Mouse (Mus musculus) monocyte, adult 5-6 weeks (primary cell): Measurements from ENCODE around the gene Slit3. TPM values are rescaled to one million over a fixed set of nuclear protein-coding genes. Genes with fewer than 3 reads are reported as not detected.

Experiments used
- ATAC-seq: fragments of 153-309, 156-312 bp; replicated peaks from 2 replicates; pipeline ENCODE4 v1.8.0; 2017; ENCODE audit warnings: mild to moderate bottlenecking; ENCODE audit not compliant: low TSS enrichment, insufficient number of reproducible peaks, severe bottlenecking, poor library complexity, low FRiP score
- total RNA-seq: library from RNA; stranded (forward); fragments of 200-1000, 200-491, 200-594 nt; gene quantifications from 3 replicates; pipeline ENCODE4 v1.2.3, GENCODE M21; 2017

Slit3 gene
- total RNA-seq, 1 experiment from 2014 or later, result not detected

DNA sequence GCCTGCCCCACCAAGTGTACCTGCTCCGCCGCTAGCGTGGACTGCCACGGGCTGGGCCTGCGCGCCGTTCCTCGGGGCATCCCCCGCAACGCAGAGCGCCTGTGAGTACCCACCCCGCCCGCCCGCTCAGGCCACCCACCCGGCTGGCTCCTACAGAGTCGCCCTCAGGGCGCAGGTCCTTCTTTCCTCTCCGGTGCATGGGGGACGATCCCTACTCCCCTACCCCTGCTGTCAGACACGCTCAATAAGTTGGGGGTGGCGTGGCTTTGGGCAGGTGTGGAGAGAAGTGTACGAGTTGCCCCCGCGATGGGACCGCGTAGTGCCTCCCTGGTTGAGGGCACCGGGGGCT, 561 bp downstream of the Slit3 start:
- ATAC-seq, result no peak

DNA sequence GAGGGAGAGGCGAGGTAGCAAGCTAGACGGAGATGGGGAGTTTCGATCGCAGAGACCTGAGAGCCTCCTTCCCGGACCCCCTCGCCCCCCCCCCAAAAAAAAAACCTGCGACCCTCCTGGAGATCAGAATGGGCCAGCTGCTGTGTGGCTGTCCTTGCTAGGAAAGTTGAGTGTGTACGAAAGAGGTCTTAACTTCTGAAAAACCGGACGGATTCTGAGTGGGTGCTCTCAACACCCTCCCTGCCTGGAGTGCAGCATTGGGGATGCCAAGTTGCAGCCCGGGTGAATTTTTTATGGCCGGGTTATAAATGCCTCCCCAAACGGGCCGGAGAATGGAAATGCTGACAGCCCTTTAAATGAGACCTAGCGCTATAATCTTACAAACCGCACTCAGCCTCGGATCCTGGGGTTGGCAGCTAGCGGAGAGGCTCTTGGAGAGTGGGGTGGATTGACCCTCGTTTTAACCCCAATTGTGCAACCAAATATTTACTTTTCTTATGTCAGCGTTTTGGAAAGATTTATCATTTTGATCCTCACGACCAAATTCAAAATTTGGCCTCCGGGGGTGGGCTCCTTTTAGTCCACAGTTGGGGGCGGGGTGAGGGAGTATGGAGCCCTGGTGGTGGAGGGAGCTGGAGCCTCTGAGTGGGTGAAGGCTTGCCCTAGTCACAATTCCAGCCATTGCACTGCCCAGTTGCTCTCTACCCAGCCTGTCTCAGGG, 1.2 kb downstream of the Slit3 start:
- no peak for ATAC-seq

DNA sequence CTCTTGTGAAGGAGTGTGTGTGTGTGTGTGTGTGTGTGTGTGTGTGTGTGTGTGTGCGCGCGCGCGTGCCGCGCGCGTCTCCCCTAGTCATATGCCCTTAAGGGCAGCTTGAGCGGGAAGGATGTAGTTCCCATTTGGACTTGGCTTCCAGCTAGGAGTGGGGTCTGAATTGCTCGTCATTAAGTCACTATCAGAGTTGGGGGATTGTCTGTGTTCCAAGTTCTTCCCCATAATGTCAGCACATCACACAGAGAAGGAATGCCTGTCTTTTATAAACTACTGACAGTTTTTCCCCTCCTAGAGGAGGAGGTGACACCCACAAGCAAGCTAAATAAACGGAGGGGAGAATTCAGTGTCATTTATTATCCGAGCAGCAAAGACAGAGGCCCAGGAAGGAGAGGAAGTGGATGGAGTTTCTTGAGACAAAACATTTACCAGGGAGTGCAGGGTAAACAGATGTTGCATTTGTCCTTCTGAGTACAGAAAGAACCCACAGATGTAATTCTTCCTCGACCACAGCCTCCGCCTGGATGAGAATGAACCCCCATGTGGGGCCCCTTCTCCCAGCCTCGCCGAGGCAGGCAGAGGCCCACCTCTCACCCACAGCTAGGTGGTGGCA, 3.6 kb downstream of the Slit3 start:
- ATAC-seq, result no peak

DNA sequence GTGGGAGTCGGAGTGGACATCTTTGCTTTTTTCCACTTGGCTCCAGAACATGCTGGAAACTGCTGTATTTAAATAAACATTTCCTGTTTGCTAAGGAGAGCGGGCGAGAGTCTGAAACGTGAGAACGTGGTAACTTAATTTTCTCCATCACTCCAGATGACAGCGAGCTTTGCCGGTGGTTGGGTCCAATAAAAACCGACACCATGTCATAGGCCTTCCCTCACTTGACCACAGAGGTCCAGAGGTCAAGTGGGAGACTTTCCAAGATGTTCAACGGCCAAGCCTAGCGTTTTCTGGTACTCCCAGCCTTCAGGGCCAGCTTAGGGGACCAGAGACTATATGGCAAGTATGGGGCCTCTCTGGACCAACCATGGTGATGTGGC, 4.1 kb downstream of the Slit3 start:
- no peak for ATAC-seq

DNA sequence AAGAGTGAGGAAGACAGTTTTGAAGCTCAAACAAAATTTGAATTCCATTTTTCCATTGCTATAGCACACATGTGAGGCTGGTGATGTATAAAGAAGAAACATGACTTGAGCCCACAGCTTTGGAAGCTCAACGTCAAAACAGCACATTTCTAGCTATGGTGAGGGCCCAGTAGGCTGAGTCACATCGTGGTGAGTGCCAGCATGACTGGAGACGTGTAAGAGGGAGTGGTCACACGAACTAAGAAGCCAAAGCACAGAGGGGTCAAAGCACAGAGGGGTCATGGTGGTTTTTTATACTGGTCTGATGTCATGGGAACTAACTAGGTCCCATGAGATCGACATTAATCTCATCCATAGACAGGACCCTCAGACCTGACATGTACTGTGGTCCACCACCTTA, 10.7 kb downstream of the Slit3 start:
- no peak for ATAC-seq

DNA sequence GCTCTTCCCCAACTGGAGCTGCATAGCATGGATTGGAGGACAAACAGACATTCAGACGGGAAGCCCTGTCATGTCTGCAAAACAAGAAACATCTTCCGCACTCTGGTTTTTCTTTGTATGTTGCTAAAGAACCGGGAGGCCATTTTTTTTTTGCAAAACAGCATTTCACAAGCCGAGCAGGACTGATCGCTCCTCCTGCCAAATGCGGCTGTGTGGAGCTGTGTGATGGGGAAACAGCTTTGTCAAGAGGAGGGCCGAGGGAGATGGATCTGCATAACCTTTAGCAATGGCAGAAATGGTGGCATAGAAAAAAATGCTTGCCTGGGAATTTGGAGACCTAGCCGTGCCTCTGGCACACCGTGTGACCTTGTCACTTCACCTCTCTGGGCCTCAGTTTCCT, 15.6 kb downstream of the Slit3 start:
- ATAC-seq, result no peak

DNA sequence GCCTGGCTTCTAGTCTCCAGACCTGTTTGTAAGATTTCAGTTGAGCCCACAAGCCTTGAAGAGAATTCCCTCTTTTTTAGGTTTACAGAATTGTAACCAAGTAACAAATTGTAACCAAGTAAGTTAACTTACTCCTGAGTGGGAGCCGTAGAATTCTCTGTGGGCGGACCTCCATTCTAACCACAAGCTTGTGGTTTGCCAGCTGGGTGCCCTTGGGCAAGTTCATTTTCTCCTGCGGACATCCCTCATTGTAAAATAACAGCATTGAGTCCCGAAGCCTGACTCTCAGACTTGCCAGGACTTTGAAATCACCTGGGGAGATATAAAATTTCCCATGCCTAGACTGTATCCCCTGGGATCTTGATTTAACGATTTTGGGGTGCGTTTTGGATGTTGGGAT, 19.1 kb downstream of the Slit3 start:
- no peak for ATAC-seq

DNA sequence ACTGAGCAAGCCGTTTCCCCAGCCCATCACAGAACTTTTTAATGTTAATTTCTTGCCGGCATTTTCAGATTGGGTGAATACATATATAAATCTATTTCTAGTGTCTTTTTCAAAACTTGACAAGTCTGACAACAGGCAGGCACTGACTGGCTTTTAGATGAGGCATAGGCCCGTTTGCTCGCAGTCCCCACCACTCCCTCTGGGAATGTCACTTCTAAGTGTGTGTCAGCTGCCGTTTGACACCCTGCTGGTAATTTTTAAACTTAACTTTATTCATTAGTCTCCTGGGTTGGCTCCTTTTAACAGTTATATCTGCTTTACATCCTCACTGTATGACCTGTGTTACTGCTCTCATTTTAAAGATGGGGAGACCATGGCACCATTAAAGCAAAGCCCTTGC, 21.2 kb downstream of the Slit3 start:
- no peak for ATAC-seq

DNA sequence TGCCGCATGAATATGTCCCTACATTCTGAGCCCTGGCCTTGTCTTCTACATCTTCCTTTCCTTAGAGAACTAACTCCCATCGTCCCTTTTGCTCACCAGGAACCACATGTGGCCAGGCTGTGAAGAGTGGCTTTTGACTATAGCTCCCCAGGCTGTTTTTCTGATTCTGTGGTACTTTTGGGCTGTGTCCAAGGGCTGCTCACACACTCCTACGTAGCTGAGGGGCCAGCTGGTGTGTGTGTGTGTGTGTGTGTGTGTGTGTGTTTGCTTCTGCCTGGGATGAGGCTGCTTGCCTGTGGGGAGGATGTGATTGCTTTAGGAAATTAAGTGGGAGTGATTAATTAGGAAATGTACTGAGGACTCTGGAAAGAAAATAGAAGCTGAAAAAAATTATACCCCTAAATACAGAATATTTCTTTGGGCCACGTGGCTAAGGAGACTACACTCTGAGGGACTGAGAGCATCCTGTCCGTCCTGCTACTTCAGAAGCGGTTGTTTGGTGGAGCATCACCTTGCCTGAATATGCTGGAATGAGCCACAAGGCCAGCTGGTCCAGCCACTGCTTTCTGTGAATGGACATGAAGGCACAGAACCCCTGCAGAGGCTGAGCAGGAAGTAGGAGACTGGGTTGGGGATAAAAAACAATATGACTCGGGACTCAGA, 21.8 kb downstream of the Slit3 start:
- ATAC-seq, result no peak

DNA sequence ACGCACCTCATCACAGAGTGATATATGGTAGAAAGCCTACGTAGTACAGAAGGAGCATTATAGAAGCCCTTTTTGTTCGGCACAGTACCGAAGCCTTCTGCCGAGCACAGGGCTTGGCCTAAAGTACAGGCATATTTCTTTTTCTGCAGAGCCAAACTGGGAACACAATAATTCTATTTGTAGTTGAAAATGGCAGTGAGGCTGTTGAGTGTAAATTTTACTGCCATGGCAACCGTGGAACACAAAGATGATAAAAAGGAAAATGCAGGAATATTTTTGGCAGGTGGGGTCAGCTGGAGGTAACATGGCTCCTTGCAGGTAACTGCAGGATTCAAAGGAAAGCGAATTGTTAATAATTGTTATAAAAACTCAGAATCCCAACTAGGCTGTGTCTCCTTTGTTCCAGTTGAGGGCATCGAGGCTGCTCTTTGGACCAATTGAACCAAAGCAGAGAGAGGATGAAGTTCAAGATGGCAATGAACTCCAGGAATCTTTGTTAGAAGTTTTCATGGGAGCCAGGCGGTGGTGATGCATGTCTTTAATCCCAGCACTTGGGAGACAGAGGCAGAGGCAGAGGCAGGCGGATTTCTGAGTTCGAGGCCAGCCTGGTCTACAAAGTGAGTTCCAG, 26.9 kb downstream of the Slit3 start:
- ATAC-seq, result no peak

DNA sequence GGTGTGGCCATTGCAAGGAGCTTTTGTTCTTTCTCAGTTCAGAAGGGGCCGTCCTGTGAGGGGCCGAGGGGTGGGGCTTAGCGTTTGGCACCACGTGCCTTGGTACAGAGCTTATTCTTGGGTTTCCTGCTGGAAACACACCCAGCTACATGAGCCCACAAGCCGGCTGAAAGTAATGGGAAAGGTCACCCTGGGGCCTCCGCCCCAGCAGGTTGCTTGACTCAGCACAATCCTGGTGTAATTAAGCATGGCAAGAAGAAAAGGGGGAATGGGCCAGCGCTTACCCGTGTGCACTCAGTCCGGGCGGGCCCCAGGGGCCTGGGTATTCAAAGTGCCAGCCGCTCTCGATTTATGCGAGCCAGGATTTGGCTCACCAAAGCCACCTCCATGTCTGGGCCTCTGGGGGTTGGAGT, 30.5 kb downstream of the Slit3 start:
- ATAC-seq, result no peak

DNA sequence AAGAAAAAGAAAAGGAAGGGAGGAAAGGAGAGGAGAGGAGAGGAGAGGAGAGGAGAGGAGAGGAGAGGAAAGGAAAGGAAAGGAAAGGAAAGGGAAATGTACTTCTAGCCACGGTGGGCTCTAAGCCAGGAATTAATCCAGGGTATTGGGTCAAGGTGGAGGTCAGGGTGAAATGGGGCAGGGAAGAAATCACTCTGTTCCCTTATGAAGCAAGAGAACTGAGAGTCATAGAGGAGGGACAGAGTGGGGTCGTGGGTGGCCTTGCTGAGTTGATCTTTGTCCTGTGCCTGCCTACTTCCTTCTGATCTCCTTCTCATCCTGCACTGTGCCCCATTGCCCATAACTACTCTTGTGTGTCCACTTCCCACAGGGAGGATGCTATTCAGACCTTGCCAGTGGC, 31.9 kb downstream of the Slit3 start:
- no peak for ATAC-seq

DNA sequence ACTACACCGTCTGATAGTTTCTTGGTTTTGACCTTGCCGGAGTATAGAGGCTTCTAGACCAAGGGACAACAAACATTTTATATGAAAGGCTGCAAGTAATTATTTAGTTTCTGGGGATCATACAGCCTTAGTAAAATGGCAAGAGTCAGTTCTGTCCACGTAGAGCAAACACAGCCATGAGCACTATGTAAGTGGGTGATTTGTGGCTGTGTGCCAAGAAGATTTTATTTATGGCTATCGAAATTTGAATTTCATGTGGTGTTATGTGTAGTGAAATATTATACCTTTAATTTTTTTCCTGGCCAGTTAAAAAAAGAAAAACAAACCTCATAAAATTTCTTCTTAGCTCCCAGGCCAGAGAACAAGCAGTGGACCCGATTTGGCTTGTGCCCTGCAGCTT, 33.4 kb downstream of the Slit3 start:
- ATAC-seq, result no peak

DNA sequence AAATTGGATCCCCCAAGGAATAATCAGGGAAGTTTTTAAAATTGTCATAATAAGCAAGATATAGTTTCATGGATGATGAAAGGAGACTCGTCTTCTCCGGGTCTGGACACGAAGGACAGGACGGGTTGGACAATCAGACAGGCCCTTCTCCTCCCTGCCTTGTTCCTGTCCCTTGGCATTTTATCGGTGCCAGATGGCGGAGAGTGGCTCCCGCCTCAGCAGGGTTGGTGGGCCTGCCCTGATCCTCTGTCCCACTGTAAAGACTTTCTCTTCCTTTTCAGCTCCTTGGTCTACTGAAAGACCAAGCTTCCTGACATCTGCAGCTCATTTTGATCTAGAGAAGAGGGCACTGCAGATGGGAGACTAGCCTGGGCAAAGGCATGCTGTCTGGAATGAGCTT, 34.3 kb downstream of the Slit3 start:
- ATAC-seq, result no peak

DNA sequence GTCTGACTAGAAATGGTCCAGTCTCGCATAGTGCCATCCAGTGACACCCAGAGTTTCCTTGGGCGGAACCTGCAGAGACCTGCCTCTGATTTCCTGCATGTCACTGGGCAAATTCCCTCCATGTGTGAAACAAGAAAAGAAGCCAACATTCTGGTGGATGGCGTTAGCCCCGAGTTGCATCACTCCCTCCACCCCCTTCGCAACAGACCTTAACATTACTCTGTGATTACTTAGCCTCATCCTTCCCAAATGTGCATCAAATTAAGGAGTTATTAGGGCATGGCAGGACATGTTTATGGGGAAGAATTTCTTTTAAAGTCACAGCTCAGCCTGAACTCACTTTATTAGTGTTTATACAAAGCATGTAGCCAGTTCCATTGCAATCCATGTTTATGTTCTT, 35.7 kb downstream of the Slit3 start:
- ATAC-seq, result no peak

DNA sequence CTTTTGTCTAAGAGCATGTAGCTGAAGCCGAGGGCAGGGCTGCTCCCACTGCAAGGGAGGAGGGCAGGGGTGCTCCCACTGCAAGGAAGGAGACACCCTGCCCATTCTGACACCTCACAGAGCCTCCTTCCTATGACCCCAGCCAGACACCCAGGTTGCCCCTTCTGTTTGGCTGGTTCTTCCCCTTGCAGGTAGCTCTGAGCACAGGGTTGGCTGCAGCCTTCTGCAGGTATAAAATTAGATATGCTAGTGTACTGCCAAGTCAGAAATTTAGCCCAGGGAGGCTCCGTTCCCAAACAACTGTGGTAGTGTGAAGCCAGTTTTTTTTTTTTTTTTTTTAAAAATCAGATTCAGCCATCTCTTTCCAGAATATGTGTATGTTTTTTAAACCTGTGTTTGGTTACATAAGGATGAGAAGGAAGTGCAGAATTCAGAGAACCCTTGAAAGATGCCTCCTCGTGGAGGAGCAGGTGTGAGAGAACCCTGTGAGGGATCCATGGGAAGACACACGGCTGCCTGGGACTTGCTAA, 39.7 kb downstream of the Slit3 start:
- ATAC-seq, result no peak

DNA sequence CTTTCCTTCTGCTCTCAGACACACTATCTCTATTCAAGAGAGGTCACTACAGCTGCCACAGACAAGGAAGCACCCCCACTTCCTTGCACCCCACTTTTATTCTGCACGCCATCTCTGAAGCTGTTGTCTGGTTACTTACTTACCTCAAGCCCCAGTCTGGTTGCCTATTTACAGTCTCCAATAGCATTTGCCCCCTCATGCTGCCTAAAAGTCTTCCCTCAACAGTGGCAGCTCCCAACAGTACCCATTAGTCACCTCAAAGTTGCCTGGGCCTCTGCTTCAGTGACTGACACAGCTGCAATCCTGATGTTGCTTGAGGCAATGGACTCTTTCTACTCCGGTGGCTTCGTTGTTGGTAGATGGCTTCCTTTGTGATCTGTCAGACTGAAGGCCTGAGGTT, 42.4 kb downstream of the Slit3 start:
- ATAC-seq, result no peak

DNA sequence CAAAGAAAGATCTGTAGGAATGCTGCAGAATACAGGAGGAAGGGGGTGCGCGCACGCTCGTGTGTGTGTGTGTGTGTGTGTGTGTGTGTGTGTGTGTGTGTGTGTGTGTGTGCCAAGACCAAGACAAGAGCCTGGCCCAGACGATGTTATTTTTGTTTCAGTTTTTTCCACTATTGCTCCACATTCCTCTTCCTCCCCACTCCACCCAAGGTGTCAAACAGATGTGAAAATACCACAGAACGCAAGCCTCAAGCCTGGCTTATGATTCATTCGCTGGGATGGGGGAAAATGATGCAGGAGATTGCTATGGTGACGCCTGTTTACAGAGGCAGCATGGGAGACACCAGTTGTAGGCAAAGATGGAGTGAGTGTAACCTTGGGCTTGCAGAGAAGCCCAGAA, 46.2 kb downstream of the Slit3 start:
- no peak for ATAC-seq

DNA sequence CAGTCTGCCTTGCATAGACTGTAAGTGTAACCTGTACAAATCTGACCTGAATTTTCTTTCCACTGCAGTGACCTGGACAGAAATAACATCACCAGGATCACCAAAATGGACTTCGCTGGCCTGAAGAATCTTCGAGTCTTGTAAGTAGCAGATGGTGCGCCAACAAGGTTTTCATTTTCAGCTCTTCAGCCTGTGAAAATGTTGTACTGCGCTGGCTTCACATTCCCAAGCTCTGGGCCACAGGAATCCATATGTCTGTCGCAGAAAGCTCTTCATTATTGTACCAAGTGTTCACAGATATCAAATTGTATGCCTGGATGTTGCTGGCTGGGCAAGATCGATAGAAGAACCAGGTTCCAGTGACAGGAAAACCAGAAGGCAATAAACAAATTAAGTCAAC, 50.5 kb downstream of the Slit3 start:
- ATAC-seq, result no peak

DNA sequence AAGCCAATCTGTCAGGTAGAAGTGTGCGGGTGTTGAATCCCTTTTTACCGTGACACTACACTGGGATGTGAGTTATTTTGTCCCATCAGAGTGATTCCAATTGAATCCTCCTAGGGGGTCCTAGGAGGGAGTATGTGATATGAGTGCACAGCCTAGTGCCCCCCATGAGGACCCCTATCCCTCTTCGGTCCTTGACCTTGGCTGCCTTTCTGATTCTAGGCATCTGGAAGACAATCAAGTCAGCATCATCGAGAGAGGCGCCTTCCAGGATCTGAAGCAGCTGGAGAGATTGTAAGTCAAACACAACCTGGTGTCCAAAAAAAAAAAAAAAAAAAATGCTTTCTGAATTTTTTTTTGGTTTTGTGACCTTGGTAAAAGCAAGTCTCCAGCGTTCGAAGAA, 56.5 kb downstream of the Slit3 start:
- no peak for ATAC-seq
